Mouse (Mus musculus): ENCODE measurements at regions not wholly inside any gene's neighbourhood (a gene's known extent, or its start where the extent isn't known, plus 50 kb on each side); places are given as distances from the start of the nearest gene placed in this dataset.
A peak's percentile ranks its signal among the peaks of the same experiment; 100 is the strongest.

DNA sequence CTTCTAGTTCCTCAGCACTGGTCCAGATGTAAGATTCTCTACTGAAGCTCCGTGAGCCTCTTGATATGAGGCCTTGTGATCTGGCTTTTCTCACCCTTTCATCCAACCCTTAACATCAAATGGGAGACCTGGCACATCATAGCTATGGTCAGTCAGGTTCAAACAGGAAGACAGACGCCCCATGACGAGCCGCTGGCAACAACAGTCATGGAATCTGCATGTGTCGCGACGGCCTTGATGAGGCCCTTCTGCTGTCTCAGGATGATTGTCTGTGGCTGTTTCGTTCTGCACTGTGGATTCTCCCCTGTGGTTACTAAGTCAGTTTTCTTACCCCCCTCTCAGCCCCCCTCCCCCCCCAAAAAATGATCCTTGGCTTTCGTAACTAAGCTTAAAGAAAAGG, 144.9 kb downstream of the Ndfip2 start:
- Histone ChIP-seq H3K27ac (no peak overlapping the region), H3K9me3 (no peaks in the 10 kb centered on the region), H3K4me2 (replicated peaks) (no peak overlapping the region), H3K36me3 (no peaks in the 10 kb centered on the region), H3K27me3 (replicated peaks) (no peaks in the 10 kb centered on the region), H3K4me1 (replicated peaks) (no peaks in the 10 kb centered on the region), H3K9ac (no peak overlapping the region), H3K4me3 (replicated peaks) (no peak overlapping the region)
- 78% methylated on average over 9 of the region's 9 CpGs for WGBS
- no peak for ATAC-seq

DNA sequence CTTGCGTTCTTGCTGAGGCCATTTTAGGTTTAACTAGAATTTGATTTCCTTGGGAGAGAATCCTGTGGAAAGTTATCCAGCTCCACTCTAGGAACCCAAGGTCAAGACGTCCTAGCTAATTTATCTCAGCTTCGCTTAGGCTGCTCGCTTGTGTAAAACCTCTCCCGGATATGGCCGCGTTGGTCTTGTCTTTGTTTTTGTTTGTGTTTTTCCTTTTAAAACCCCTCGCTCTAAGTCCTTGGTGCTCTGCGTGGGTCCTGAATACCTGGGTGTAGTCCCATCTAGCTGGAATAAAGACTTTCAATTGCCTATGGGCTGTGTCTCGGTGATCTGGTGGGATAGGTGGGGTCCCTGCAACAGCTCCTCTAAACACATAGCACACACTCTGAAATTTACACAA, 144.2 kb downstream of the Ndfip2 start:
- no peaks in the 10 kb centered on the region for H3K4me1 ChIP-seq (replicated peaks)
- no peak overlapping the region for H3K27ac ChIP-seq
- no peak for ATAC-seq
- H3K4me3 ChIP-seq (replicated peaks) = no peak overlapping the region
- no peak overlapping the region for H3K9ac ChIP-seq
- no peaks in the 10 kb centered on the region for H3K36me3 ChIP-seq
- WGBS = 95% methylated on average over 10 of the region's 10 CpGs
- H3K27me3 ChIP-seq (replicated peaks) = no peaks in the 10 kb centered on the region
- no peaks in the 10 kb centered on the region for H3K9me3 ChIP-seq
- no peak overlapping the region for H3K4me2 ChIP-seq (replicated peaks)

DNA sequence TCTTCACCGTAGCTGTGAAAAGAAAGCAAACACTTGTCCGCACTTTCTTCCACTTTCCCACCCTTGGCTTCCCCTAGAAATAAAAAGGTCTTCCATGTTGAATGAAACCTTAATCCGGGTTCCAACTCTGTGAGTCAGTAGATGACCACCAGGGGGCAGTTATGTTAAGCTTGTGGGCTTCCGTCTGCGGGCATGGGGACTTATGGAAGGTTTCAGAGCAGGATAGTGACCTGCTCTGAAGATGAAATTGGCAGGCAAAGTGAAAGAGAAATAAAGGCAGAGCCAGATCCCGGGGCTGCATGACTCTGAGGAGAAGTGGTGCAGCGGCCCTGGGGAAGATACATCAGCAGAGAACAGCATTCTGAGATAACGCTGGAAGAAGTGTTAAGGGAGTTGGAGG, 139.1 kb downstream of the Ndfip2 start:
- Histone ChIP-seq H3K27me3 (replicated peaks) (no peaks in the 10 kb centered on the region), H3K4me2 (replicated peaks) (peak overlapping the region; percentile 35), H3K9ac (no peak overlapping the region), H3K27ac (no peak overlapping the region), H3K4me1 (replicated peaks) (0 out of 2 replicates have a peak, but pooled peaks cover under 1% of the 10 kb centered on the region), H3K9me3 (no peaks in the 10 kb centered on the region), H3K4me3 (replicated peaks) (no peak overlapping the region), H3K36me3 (no peaks in the 10 kb centered on the region)
- WGBS = 20% methylated on average over 8 of the region's 8 CpGs
- 0 out of 2 replicates have a peak, but pooled peaks have one; percentile 39 for ATAC-seq

DNA sequence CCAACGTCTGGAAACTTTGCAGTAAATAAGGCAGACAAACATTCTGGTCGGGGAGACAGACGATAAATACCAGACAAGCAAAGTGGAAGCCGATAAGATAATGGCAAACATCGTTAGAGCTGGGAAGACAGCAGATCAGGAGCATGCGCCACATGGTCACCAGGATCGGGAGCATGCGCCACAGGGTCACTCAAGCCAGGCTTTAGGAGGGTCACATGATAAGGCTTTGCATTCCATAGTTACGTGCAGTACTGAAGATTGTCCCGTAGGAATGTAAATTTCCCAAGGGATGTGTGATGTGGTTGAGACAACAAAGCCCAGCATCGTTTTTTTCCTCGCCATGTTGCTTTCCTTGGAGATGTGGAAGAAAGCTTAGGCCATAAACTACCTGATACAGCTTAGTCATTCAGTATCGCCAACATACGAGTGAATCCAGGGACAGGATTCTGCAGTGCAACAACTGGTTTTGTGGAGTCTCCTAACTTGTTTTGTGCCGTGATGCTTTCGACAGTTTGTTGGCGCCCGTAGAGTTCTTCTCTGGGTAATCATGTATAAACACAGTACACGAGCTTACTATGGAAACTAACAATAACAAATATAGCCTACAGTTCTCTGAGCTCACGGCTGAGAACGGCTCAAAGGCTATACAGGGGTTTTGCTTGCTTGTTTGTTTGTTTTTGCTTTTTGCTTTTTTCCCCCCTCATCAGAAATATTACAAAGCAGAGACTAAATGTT, 133.9 kb downstream of the Ndfip2 start:
- H3K4me2 ChIP-seq (replicated peaks) = no peak overlapping the region
- WGBS = 63% methylated on average over 21 of the region's 21 CpGs
- ATAC-seq = no peak
- no peak overlapping the region for H3K9ac ChIP-seq
- H3K36me3 ChIP-seq = no peaks in the 10 kb centered on the region
- H3K4me1 ChIP-seq (replicated peaks) = peaks cover 6% of the 10 kb centered on the region; the same call in 1 of the 2 replicates
- H3K4me3 ChIP-seq (replicated peaks) = no peak overlapping the region
- H3K27me3 ChIP-seq (replicated peaks) = no peaks in the 10 kb centered on the region
- no peak overlapping the region for H3K27ac ChIP-seq
- no peaks in the 10 kb centered on the region for H3K9me3 ChIP-seq

DNA sequence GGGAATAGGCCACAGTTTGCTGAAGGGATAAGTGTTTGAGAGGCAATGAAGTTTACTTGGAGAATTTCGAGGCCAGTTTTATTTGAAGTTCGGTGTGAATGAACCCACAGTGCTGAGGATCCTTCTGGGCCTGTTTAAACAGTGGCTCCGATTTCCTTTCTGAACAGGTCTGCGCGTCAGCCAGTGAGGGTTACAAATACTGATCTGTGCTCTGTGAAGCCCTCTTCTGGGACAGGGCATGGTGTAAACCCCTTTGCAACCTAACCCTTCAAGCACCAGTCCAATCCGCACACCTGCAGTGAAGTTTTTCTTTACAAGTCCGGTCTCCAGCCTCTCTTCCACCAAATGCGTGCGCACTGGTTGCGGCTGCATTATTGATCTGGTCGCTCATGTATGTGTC, 133.1 kb downstream of the Ndfip2 start:
- Histone ChIP-seq H3K4me1 (replicated peaks) (peaks cover 6% of the 10 kb centered on the region; the same call in 1 of the 2 replicates), H3K27me3 (replicated peaks) (no peaks in the 10 kb centered on the region), H3K4me3 (replicated peaks) (no peak overlapping the region), H3K9me3 (no peaks in the 10 kb centered on the region), H3K4me2 (replicated peaks) (no peak overlapping the region), H3K27ac (no peak overlapping the region), H3K36me3 (no peaks in the 10 kb centered on the region), H3K9ac (no peak overlapping the region)
- ATAC-seq = no peak
- 78% methylated on average over 11 of the region's 11 CpGs for WGBS

- ATAC-seq = no peak
- Histone ChIP-seq H3K27ac (no peak overlapping the region), H3K27me3 (replicated peaks) (no peaks in the 10 kb centered on the region), H3K4me2 (replicated peaks) (no peak overlapping the region), H3K4me3 (replicated peaks) (no peak overlapping the region), H3K9me3 (no peaks in the 10 kb centered on the region), H3K4me1 (replicated peaks) (peaks cover 6% of the 10 kb centered on the region; the same call in 1 of the 2 replicates), H3K9ac (no peak overlapping the region), H3K36me3 (no peaks in the 10 kb centered on the region)
- WGBS = 85% methylated on average over 4 of the region's 4 CpGs
Observed at GRCm38 (mm10) chr14:105385119-105385518, 126.7 kb downstream of the Ndfip2 start.

DNA sequence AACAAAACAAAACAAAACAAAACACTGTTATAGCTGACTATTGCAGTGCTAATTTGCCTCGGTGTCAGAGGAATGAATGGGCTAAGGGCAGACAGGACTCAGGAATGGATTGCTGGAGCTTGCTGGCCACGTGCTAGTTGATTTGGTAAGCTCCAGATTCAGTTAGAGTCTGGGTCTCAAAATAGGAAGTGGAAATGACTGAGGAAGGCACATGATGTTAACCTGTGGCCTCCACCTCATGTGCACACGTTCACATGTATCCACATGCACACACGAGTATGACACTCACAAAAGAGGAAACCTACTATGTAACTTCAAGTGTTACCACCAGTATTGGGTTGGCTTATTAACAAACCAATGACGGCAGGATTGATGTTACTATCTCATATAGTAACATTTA, 125.0 kb downstream of the Ndfip2 start:
- H3K4me2 ChIP-seq (replicated peaks) = no peak overlapping the region

DNA sequence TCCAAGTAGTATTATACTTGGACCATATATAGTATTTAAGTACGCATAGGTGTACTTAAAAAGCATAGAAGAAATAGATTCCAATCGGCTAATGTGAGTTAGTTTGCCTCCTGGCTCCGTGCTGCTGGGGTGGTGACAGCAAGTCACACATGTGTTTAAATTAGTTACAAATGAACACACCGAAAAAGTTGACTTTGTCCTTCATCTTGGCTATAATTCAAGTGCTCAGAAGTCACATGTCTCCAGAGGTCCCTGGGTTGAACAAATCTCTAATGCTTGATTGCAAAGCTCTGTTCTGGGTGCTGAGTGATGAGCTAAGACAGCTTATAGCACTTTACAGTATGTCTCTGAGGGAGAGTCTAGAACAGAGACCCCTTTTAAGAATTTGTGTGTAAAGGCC, 121.7 kb downstream of the Ndfip2 start:
- H3K9me3 ChIP-seq = no peaks in the 10 kb centered on the region
- 79% methylated on average over 4 of the region's 4 CpGs for WGBS
- no peak overlapping the region for H3K9ac ChIP-seq
- peaks cover 10% of the 10 kb centered on the region for H3K4me1 ChIP-seq (replicated peaks)
- H3K4me2 ChIP-seq (replicated peaks) = no peak overlapping the region
- no peak overlapping the region for H3K27ac ChIP-seq
- no peaks in the 10 kb centered on the region for H3K36me3 ChIP-seq
- no peak overlapping the region for H3K4me3 ChIP-seq (replicated peaks)
- H3K27me3 ChIP-seq (replicated peaks) = no peaks in the 10 kb centered on the region
- ATAC-seq = no peak

More for the DNA sequence above, 125.0 kb downstream of the Ndfip2 start:
- WGBS = 73% methylated on average over 5 of the region's 5 CpGs
- H3K36me3 ChIP-seq = no peaks in the 10 kb centered on the region
- peaks cover 6% of the 10 kb centered on the region; the same call in 1 of the 2 replicates for H3K4me1 ChIP-seq (replicated peaks)
- no peak overlapping the region for H3K4me3 ChIP-seq (replicated peaks)
- ATAC-seq = no peak
- no peaks in the 10 kb centered on the region for H3K9me3 ChIP-seq
- no peak overlapping the region for H3K27ac ChIP-seq
- no peaks in the 10 kb centered on the region for H3K27me3 ChIP-seq (replicated peaks)
- H3K9ac ChIP-seq = no peak overlapping the region

DNA sequence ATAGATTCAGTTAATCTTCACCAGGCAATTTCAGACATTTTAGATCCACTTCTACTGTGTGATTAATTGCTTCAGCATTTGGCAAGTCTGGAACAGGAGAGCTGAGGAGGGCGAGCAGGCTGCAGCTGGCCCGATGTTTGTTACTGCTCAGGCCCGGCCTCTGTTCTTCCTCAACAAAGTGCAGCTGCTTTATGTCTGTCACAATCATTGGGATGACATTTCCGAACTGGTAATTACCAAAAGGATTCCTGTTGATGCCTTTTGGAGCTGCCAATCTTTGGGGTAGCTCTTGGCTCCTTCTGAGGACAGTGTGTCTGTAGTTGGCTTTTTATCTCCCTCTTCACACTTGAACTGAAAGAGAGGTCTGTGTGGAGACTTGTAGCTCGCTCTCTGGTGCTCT, 119.4 kb downstream of the Ndfip2 start:
- no peak overlapping the region for H3K4me3 ChIP-seq (replicated peaks)
- H3K27me3 ChIP-seq (replicated peaks) = no peaks in the 10 kb centered on the region
- peaks cover 10% of the 10 kb centered on the region for H3K4me1 ChIP-seq (replicated peaks)
- H3K36me3 ChIP-seq = no peaks in the 10 kb centered on the region
- 25% methylated on average over 5 of the region's 5 CpGs for WGBS
- H3K9ac ChIP-seq = no peak overlapping the region
- no peaks in the 10 kb centered on the region for H3K9me3 ChIP-seq
- peak; percentile 72; the same call in 1 of the 2 replicates for ATAC-seq
- no peak overlapping the region for H3K27ac ChIP-seq
- no peak overlapping the region for H3K4me2 ChIP-seq (replicated peaks)

DNA sequence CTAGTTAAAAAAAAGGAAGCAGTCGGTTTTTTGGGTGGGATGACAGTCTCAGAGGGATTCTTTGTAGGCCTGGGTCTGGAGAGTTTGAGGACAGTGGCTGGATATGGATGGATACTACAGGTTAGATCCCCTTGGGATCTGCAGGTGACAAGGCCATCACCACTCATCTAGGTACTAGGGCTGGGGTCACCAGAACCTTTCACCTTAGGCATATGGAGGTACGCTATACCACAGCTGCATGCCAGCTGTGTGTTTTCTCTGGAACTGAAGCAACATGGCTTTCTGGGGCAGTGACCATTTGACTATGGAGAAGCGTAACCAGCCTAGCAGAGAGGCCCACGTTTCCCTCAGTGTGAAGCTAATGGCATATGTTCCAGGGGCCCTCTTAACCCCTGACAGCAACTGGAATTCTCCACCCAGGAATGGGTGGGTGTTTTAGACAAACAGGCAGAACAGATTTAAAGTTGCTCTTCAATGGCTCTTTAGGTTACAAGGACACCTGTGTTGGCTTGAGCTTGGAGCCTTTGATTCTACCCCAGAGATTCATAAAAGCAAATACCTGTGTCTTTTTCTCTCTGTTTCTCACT, 118.8 kb downstream of the Ndfip2 start:
- Histone ChIP-seq H3K36me3 (no peaks in the 10 kb centered on the region), H3K4me1 (replicated peaks) (peaks cover 8% of the 10 kb centered on the region), H3K9me3 (no peaks in the 10 kb centered on the region), H3K4me2 (replicated peaks) (no peak overlapping the region), H3K9ac (no peak overlapping the region), H3K27me3 (replicated peaks) (no peaks in the 10 kb centered on the region), H3K27ac (no peak overlapping the region), H3K4me3 (replicated peaks) (no peak overlapping the region)
- 56% methylated on average over 4 of the region's 4 CpGs for WGBS
- no peak; the same call in 1 of the 2 replicates for ATAC-seq

- 64% methylated on average over 5 of the region's 5 CpGs for WGBS
- Histone ChIP-seq H3K4me2 (replicated peaks) (no peak overlapping the region), H3K4me3 (replicated peaks) (no peak overlapping the region), H3K27ac (no peak overlapping the region), H3K9ac (no peak overlapping the region), H3K27me3 (replicated peaks) (no peaks in the 10 kb centered on the region), H3K9me3 (no peaks in the 10 kb centered on the region), H3K36me3 (no peaks in the 10 kb centered on the region), H3K4me1 (replicated peaks) (no peaks in the 10 kb centered on the region)
- ATAC-seq = no peak
Observed at GRCm38 (mm10) chr14:105369637-105370435, 111.5 kb downstream of the Ndfip2 start.

DNA sequence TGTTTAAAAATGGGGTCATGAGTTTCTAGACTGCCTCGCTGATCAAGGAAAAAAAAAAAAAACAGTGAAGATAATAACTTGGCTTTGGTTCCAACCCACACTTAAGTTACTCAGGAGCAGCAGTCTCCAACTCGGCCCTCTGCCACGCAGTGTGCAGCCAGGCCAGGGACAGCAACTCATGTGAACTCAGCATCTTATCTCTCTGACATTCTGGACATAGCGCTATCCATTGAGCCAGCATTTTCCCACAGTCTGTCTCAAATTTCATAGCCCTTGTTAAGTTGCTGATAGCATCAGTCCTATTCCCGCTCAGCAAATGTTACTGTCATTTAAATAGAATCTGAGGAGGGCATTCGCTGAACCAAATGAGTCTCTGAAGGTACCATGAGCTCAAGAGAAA, 102.2 kb downstream of the Ndfip2 start:
- no peak overlapping the region for H3K27ac ChIP-seq
- H3K4me1 ChIP-seq (replicated peaks) = no peaks in the 10 kb centered on the region
- H3K4me2 ChIP-seq (replicated peaks) = no peak overlapping the region
- H3K9ac ChIP-seq = no peak overlapping the region
- no peak overlapping the region for H3K4me3 ChIP-seq (replicated peaks)
- WGBS = 53% methylated on average over 6 of the region's 6 CpGs
- no peak for ATAC-seq
- no peaks in the 10 kb centered on the region for H3K36me3 ChIP-seq
- H3K27me3 ChIP-seq (replicated peaks) = no peaks in the 10 kb centered on the region
- H3K9me3 ChIP-seq = no peaks in the 10 kb centered on the region
